Mouse (Mus musculus) lung, adult 2 months (tissue): Measurements from ENCODE around the gene Cd207. TPM values are rescaled to one million over a fixed set of nuclear protein-coding genes. Genes with fewer than 3 reads are reported as not detected.

Source experiments
- DNase-seq: peaks from one replicate; pipeline ENCODE4 v3.0.0; 2022
- H3K4me1 ChIP-seq: fragments of 200-500 bp; 2 replicates; pipeline ENCODE4 v1.6.1; 2011; ENCODE audit warnings: low read length; ENCODE audit not compliant: control insufficient read depth, insufficient read depth
- H3K4me3 ChIP-seq: fragments of 200-500 bp; replicated peaks from 2 replicates; pipeline ENCODE3; 2011; ENCODE audit warnings: low read depth, mild to moderate bottlenecking, control low read depth, low read length; ENCODE audit errors: extremely low read depth
- CTCF ChIP-seq: fragments of 200-500 bp; IDR thresholded peaks from 2 replicates; pipeline ENCODE4 v1.5.1; 2011; ENCODE audit warnings: mild to moderate bottlenecking, low read length, control low read depth; ENCODE audit not compliant: insufficient read depth
- POLR2A ChIP-seq: fragments of 200-500 bp; IDR thresholded peaks from 2 replicates; pipeline ENCODE4 v1.6.1; 2011; ENCODE audit warnings: low read depth, mild to moderate bottlenecking, control low read depth, low read length, borderline replicate concordance; ENCODE audit errors: extremely low read depth
- WGBS: fragments of 180-500 bp; shearing (Covaris S2); methylation state at CpG from one replicate; pipeline ENCODE4 v1.1.7; 2018; 5-methylcytosine and 5-hydroxymethylcytosine counted together
- polyA plus RNA-seq: library from polyadenylated mRNA; depleted of rRNA; stranded (reverse); fragments of >200 nt; gene quantifications from 2 replicates; pipeline ENCODE4 v1.2.3, GENCODE M21; 2012

Gene Cd207
- polyA plus RNA-seq, 1 experiment = 1.2 TPM

- Histone ChIP-seq H3K4me3 (no peak overlapping the region), H3K4me1 (no peaks in the 10 kb centered on the region)
- TF ChIP-seq POLR2A (no peak), CTCF (no peak)
- no peak for DNase-seq
- 7% methylated on average over 8 of the region's 8 CpGs for WGBS
These were observed 20.3 kb upstream of the Cd207 start for GRCm38 (mm10) chr6:83697932-83698331.

DNA sequence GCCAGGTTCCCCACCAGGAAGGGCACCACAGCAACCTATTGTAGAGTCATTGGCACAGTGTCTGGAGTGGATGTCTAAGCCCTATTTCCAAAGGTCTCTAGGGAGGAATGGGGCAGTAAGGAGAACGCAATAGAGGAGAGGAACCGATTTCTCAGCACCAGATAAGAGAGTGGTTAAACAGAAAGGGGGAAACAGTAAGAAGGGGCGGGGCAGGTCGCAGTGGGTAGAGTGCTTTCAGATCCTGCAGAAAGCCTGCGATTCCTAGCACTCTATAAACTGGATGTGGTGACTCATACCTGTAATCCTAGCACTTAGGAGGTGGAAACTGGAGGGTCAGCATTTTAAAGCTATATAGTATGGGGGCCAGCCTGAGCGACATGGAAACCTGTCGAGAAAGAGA lies 19.0 kb upstream of the Cd207 start:
- no peaks in the 10 kb centered on the region for H3K4me1 ChIP-seq
- TF ChIP-seq POLR2A (no peak), CTCF (no peak)
- WGBS = 3% methylated on average over 7 of the region's 7 CpGs
- DNase-seq = no peak
- no peak overlapping the region for H3K4me3 ChIP-seq

DNA sequence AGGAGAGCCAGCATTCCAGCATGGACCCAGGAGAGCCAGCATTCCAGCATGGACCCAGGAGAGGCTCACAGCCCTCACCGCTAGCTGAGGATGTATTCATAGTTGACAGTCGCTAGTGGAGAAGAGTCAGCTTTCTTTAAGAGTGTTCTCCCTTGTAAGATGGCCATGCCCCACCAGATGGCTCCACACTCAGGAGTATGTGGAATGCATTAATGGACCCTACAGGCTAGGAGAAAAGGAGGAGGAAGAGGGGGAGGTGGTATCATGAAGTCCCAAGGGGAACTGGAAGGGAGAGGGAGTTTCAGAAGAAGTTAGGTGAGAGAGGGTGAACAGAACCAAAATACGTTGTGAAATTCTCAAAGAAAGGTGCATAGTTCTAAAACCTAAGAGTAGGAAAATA lies 18.1 kb upstream of the Cd207 start:
- TF ChIP-seq CTCF (no peak), POLR2A (no peak)
- DNase-seq = no peak
- Histone ChIP-seq H3K4me3 (no peak overlapping the region), H3K4me1 (no peaks in the 10 kb centered on the region)
- 11% methylated on average over 3 of the region's 3 CpGs for WGBS

GRCm38 (mm10) chr6:83693835-83694234 lies 16.2 kb upstream of the Cd207 start:
- WGBS = under 1% methylated on average over 9 of the region's 9 CpGs
- H3K4me1 ChIP-seq = no peaks in the 10 kb centered on the region
- TF ChIP-seq CTCF = peak; percentile 63
- no peak for TF ChIP-seq POLR2A
- no peak for DNase-seq
- H3K4me3 ChIP-seq = no peak overlapping the region

GRCm38 (mm10) chr6:83692962-83693361 lies 15.3 kb upstream of the Cd207 start:
- Histone ChIP-seq H3K4me3 (no peak overlapping the region), H3K4me1 (no peaks in the 10 kb centered on the region)
- no peak for DNase-seq
- no peak for TF ChIP-seq POLR2A
- whole genome bisulfite sequencing = 2% methylated on average over 12 of the region's 12 CpGs

GRCm38 (mm10) chr6:83690936-83691335 lies 13.3 kb upstream of the Cd207 start:
- no peaks in the 10 kb centered on the region for H3K4me1 ChIP-seq
- no peak overlapping the region for H3K4me3 ChIP-seq
- DNase-seq = no peak
- 59% methylated on average over 2 of the region's 2 CpGs for WGBS
- TF ChIP-seq POLR2A (no peak), CTCF (no peak)

- TF ChIP-seq POLR2A (no peak), CTCF (peak; percentile 66)
- Histone ChIP-seq H3K4me1 (no peaks in the 10 kb centered on the region), H3K4me3 (no peak overlapping the region)
- 18% methylated on average over 4 of the region's 5 CpGs for WGBS
- DNase-seq = no peak
These were observed 12.6 kb upstream of the Cd207 start for GRCm38 (mm10) chr6:83690277-83690676.

DNA sequence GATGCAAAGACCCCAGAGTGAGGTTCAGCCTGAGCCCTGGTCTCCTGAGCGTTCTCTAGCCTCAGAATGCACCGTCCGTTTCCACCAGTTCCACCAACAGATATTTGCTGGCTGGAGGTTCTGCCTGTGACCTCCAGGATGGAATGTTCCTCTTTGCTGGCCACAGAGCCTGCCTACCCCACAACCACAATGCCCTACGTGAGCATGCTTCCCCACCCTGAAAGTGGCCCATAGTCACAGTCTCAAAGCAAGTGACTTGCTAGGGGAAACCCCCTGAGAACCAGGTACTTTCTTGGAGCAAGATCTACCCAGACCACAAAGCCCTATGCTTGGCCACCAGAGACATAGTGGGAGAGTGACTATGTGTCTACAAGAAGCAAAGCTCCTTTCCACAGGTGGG lies 11.7 kb upstream of the Cd207 start:
- DNase-seq = no peak
- Histone ChIP-seq H3K4me1 (no peaks in the 10 kb centered on the region), H3K4me3 (no peak overlapping the region)
- WGBS = 62% methylated on average over 4 of the region's 4 CpGs
- TF ChIP-seq POLR2A = no peak
- TF ChIP-seq CTCF = no peak

DNA sequence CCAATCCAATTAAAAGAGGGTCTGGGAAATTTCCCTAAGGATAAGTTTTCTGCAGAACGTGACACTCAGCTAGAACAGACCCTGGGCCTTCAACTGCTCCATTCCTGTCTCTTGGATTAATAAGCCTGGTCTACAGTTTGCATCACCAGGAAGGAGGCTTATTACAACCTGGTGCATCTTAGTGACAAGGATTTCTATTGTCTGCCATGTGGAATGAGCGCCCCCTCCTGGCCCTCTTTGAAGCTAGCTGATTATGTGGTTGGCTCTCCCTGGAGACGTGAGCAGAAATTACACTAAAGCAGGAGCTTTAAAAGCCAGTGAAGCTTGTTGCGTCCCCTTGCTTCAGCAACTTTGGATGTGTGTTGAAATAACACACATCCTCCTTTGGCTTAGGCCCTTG lies 4.3 kb downstream of the Cd207 start:
- WGBS = 5% methylated on average over 4 of the region's 4 CpGs
- peak; percentile 61 for DNase-seq
- no peaks in the 10 kb centered on the region for H3K4me1 ChIP-seq
- TF ChIP-seq CTCF (peak; percentile 61), POLR2A (no peak)
- H3K4me3 ChIP-seq = no peak overlapping the region

- 76% methylated on average over 2 of the region's 2 CpGs for WGBS
- no peak for DNase-seq
- H3K4me3 ChIP-seq = no peak overlapping the region
- no peaks in the 10 kb centered on the region for H3K4me1 ChIP-seq
- TF ChIP-seq CTCF = no peak
- TF ChIP-seq POLR2A = no peak
These were observed 12.6 kb downstream of the Cd207 start for GRCm38 (mm10) chr6:83665009-83665408.

DNA sequence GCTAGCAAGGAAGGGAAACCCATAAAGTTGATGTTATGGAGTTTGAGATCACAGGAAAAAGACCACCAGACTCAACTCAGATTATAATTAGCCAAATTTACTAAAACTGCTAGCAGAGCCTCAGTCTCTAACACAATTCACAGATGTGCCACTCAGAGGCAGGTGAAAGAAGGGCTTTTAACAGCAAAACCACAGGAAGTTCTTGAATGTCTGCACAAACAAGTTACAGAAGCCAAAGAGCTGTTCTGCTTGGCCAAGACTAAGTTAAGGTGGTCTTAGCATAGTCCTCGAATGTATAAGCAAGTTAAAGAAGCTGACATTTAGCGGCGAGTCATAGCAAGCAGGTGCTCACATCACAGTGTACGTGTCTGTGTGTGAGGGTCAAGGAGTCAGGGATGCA lies 16.8 kb downstream of the Cd207 start:
- H3K4me3 ChIP-seq = no peak overlapping the region
- DNase-seq = no peak
- no peaks in the 10 kb centered on the region for H3K4me1 ChIP-seq
- WGBS = 66% methylated on average over 4 of the region's 4 CpGs
- no peak for TF ChIP-seq POLR2A
- no peak for TF ChIP-seq CTCF
